Mouse (Mus musculus): ENCODE measurements around the gene Lrba. TPM values are rescaled to one million over a fixed set of nuclear protein-coding genes. Genes with fewer than 3 reads are reported as not detected.

Gene Lrba
- polyA plus RNA-seq, 1 experiment from 2014 or later: 2.6 TPM

- TF ChIP-seq CTCF (IDR thresholded peaks at IDR 0.05; ENCODE audit: low read depth): no peak
- no peak for TF ChIP-seq EP300 (optimal IDR thresholded peaks at IDR 0.05)
These were observed 226.7 kb downstream of the Lrba start for GRCm38 (mm10) chr3:86451211-86451610.

GRCm38 (mm10) chr3:86461582-86461981 is 237.1 kb downstream of the Lrba start:
- Histone ChIP-seq H3K9me3 (ENCODE audit: control insufficient read depth, low read length) (no peaks in the 10 kb centered on the region), H3K36me3 (ENCODE audit: control insufficient read depth, insufficient read depth, low read length) (no peaks in the 10 kb centered on the region), H3K27ac (replicated peaks) (no peak overlapping the region), H3K4me3 (ENCODE audit: low read depth, low read length) (no peak overlapping the region), H3K9ac (ENCODE audit: low read length) (no peak overlapping the region), H3K27me3 (ENCODE audit: control insufficient read depth, insufficient read depth, low read length) (no peaks in the 10 kb centered on the region), H3K4me2 (replicated peaks; ENCODE audit: low read depth) (no peak overlapping the region), H3K4me1 (replicated peaks; ENCODE audit: control insufficient read depth, insufficient read depth) (no peaks in the 10 kb centered on the region)
- WGBS: 53% methylated on average over 3 of the region's 3 CpGs
- ATAC-seq (ENCODE audit: low FRiP score, low TSS enrichment): no peak
- DNase-seq (ENCODE audit: low spot score): no peak
- no peak for TF ChIP-seq EP300 (optimal IDR thresholded peaks at IDR 0.05)
- no peak for TF ChIP-seq CTCF (IDR thresholded peaks at IDR 0.05; ENCODE audit: low read depth)

More at GRCm38 (mm10) chr3:86451211-86451610, 226.7 kb downstream of the Lrba start:
- WGBS: 100% methylated on average over 2 of the region's 2 CpGs
- ATAC-seq (ENCODE audit: low FRiP score, low TSS enrichment) (no peak), DNase-seq (ENCODE audit: low spot score) (no peak)
- Histone ChIP-seq H3K27me3 (ENCODE audit: control insufficient read depth, insufficient read depth, low read length) (no peaks in the 10 kb centered on the region), H3K9me3 (ENCODE audit: control insufficient read depth, low read length) (no peaks in the 10 kb centered on the region), H3K4me2 (replicated peaks; ENCODE audit: low read depth) (no peak overlapping the region), H3K9ac (ENCODE audit: low read length) (no peak overlapping the region), H3K27ac (replicated peaks) (no peak overlapping the region), H3K4me3 (ENCODE audit: low read depth, low read length) (no peak overlapping the region), H3K36me3 (ENCODE audit: control insufficient read depth, insufficient read depth, low read length) (no peaks in the 10 kb centered on the region), H3K4me1 (replicated peaks; ENCODE audit: control insufficient read depth, insufficient read depth) (no peaks in the 10 kb centered on the region)

GRCm38 (mm10) chr3:86489992-86490391 is 265.5 kb downstream of the Lrba start:
- H3K36me3 ChIP-seq (ENCODE audit: control insufficient read depth, insufficient read depth, low read length): no peaks in the 10 kb centered on the region
- WGBS: 59% methylated on average over 1 of the region's 1 CpGs
- ATAC-seq (ENCODE audit: low FRiP score, low TSS enrichment) (no peak), DNase-seq (ENCODE audit: low spot score) (no peak)
- no peak overlapping the region for H3K9ac ChIP-seq (ENCODE audit: low read length)
- no peaks in the 10 kb centered on the region for H3K27me3 ChIP-seq (ENCODE audit: control insufficient read depth, insufficient read depth, low read length)
- no peak overlapping the region for H3K27ac ChIP-seq (replicated peaks)
- H3K9me3 ChIP-seq (ENCODE audit: control insufficient read depth, low read length): no peaks in the 10 kb centered on the region
- no peak overlapping the region for H3K4me2 ChIP-seq (replicated peaks; ENCODE audit: low read depth)
- H3K4me3 ChIP-seq (ENCODE audit: low read depth, low read length): no peak overlapping the region
- TF ChIP-seq EP300 (optimal IDR thresholded peaks at IDR 0.05) (no peak), CTCF (IDR thresholded peaks at IDR 0.05; ENCODE audit: low read depth) (no peak)
- no peaks in the 10 kb centered on the region for H3K4me1 ChIP-seq (replicated peaks; ENCODE audit: control insufficient read depth, insufficient read depth)

GRCm38 (mm10) chr3:86500586-86500985 is 276.1 kb downstream of the Lrba start:
- DNase-seq (ENCODE audit: low spot score): no peak
- no peak overlapping the region for H3K9ac ChIP-seq (ENCODE audit: low read length)
- TF ChIP-seq EP300 (optimal IDR thresholded peaks at IDR 0.05) (no peak), CTCF (IDR thresholded peaks at IDR 0.05; ENCODE audit: low read depth) (no peak)
- no peaks in the 10 kb centered on the region for H3K27me3 ChIP-seq (ENCODE audit: control insufficient read depth, insufficient read depth, low read length)
- no peaks in the 10 kb centered on the region for H3K36me3 ChIP-seq (ENCODE audit: control insufficient read depth, insufficient read depth, low read length)
- H3K4me3 ChIP-seq (ENCODE audit: low read depth, low read length): no peak overlapping the region
- H3K9me3 ChIP-seq (ENCODE audit: control insufficient read depth, low read length): no peaks in the 10 kb centered on the region
- ATAC-seq (ENCODE audit: low FRiP score, low TSS enrichment): no peak
- no peak overlapping the region for H3K27ac ChIP-seq (replicated peaks)
- no peaks in the 10 kb centered on the region for H3K4me1 ChIP-seq (replicated peaks; ENCODE audit: control insufficient read depth, insufficient read depth)
- H3K4me2 ChIP-seq (replicated peaks; ENCODE audit: low read depth): no peak overlapping the region

- Histone ChIP-seq H3K4me3 (ENCODE audit: low read depth, low read length) (no peak overlapping the region), H3K9me3 (ENCODE audit: control insufficient read depth, low read length) (no peaks in the 10 kb centered on the region), H3K27me3 (ENCODE audit: control insufficient read depth, insufficient read depth, low read length) (no peaks in the 10 kb centered on the region), H3K4me2 (replicated peaks; ENCODE audit: low read depth) (no peak overlapping the region), H3K36me3 (ENCODE audit: control insufficient read depth, insufficient read depth, low read length) (no peaks in the 10 kb centered on the region), H3K4me1 (replicated peaks; ENCODE audit: control insufficient read depth, insufficient read depth) (no peaks in the 10 kb centered on the region), H3K9ac (ENCODE audit: low read length) (no peak overlapping the region), H3K27ac (replicated peaks) (no peak overlapping the region)
- no peak for ATAC-seq (ENCODE audit: low FRiP score, low TSS enrichment)
- 76% methylated on average over 2 of the region's 2 CpGs for WGBS
- TF ChIP-seq EP300 (optimal IDR thresholded peaks at IDR 0.05) (no peak), CTCF (IDR thresholded peaks at IDR 0.05; ENCODE audit: low read depth) (no peak)
- DNase-seq (ENCODE audit: low spot score): no peak
These were observed 294.1 kb downstream of the Lrba start for GRCm38 (mm10) chr3:86518506-86519109.

GRCm38 (mm10) chr3:86522880-86523505 is 298.5 kb downstream of the Lrba start:
- 77% methylated on average over 3 of the region's 3 CpGs for WGBS
- Histone ChIP-seq H3K4me2 (replicated peaks; ENCODE audit: low read depth) (no peak overlapping the region), H3K27me3 (ENCODE audit: control insufficient read depth, insufficient read depth, low read length) (no peaks in the 10 kb centered on the region), H3K9me3 (ENCODE audit: control insufficient read depth, low read length) (no peaks in the 10 kb centered on the region), H3K9ac (ENCODE audit: low read length) (no peak overlapping the region), H3K4me3 (ENCODE audit: low read depth, low read length) (no peak overlapping the region), H3K27ac (replicated peaks) (no peak overlapping the region), H3K4me1 (replicated peaks; ENCODE audit: control insufficient read depth, insufficient read depth) (no peaks in the 10 kb centered on the region), H3K36me3 (ENCODE audit: control insufficient read depth, insufficient read depth, low read length) (no peaks in the 10 kb centered on the region)
- no peak for DNase-seq (ENCODE audit: low spot score)
- no peak for TF ChIP-seq EP300 (optimal IDR thresholded peaks at IDR 0.05)
- TF ChIP-seq CTCF (IDR thresholded peaks at IDR 0.05; ENCODE audit: low read depth): no peak
- no peak for ATAC-seq (ENCODE audit: low FRiP score, low TSS enrichment)
